Mouse (Mus musculus): ENCODE measurements around the gene Astl. TPM values are rescaled to one million over a fixed set of nuclear protein-coding genes. Genes with fewer than 3 reads are reported as not detected.

The Astl gene
- total and polyA plus RNA-seq, 3 experiments: not detected

DNA sequence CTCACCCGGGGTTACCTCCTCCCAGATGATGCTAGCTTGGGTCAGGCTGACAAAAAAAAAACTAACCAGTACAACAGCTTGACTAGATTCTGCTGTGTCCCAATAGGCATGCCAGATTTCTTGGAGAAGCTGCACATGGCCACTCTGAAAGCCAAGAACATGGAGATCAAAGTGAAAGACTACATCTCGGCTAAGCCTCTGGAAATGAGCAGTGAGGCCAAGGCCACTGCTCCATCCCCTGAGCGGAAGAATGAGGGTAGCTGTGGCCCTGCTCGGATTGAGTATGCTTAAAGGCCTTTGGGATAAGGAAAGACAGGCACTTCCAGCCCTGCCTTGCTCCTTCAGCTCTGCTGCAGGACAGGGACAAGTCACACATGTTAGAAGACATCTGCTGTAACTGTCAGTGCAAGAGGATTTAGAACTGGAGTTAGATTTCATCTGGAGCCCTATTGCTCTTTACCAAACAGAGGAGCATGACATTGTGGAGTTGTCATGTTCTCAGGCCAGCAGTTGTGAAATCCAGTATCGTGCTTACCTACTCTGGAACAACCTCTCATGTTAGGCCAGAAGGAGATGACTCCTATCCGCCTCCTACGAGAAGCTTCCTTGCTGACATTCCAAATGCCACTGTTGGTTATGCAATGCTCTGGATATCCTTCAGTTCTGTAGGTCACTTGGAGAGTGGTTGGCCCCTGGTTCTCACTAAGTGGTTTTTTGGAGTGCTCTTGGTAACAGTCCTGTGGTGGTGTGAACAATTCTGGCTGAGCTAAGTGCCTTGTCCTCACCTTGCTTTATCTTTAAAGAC lies 41.2 kb upstream of the Astl start:
- H3K27me3 ChIP-seq (ENCODE audit: control insufficient read depth in 1 of 2, insufficient read depth in 2 of 2, low read length in 2 of 2): no peaks in the 10 kb centered on the region
- DNase-seq (ENCODE audit: low read depth, low spot score): no peak
- no peaks in the 10 kb centered on the region for H3K79me2 ChIP-seq (ENCODE audit: control insufficient read depth, insufficient read depth, low read length, poor library complexity)
- H3K4me3 ChIP-seq (ENCODE audit: control insufficient read depth in 1 of 2, insufficient read depth in 1 of 2, low read depth in 2 of 2, low read length in 2 of 2): no peak overlapping the region
- TF ChIP-seq UBTF (IDR thresholded peaks at IDR 0.05; ENCODE audit: borderline replicate concordance, insufficient read depth, low read depth, low read length): no peak
- no peak for TF ChIP-seq EP300 (IDR thresholded peaks at IDR 0.05; ENCODE audit: low read depth in 1 of 2, low read length in 2 of 2)
- no peak for TF ChIP-seq MAZ (IDR thresholded peaks at IDR 0.05; ENCODE audit: low read depth, low read length)
- TF ChIP-seq CHD2 (IDR thresholded peaks at IDR 0.05; ENCODE audit: low read length): no peak
- TF ChIP-seq MXI1 (IDR thresholded peaks at IDR 0.05; ENCODE audit: low read depth, low read length): no peak
- TF ChIP-seq TCF12 (IDR thresholded peaks at IDR 0.05; ENCODE audit: low read depth, low read length): no peak
- no peak for TF ChIP-seq ZNF384 (IDR thresholded peaks at IDR 0.05; ENCODE audit: low read depth, low read length)
- TF ChIP-seq RCOR1 (IDR thresholded peaks at IDR 0.05; ENCODE audit: low read depth, low read length): no peak
- TF ChIP-seq GABPA (IDR thresholded peaks at IDR 0.05; ENCODE audit: low read depth, low read length): no peak
- H3K4me1 ChIP-seq (ENCODE audit: control insufficient read depth in 1 of 2, insufficient read depth in 2 of 2, low read length in 2 of 2): no peaks in the 10 kb centered on the region
- no peaks in the 10 kb centered on the region for H3K9me3 ChIP-seq (replicated peaks; ENCODE audit: insufficient read depth, low read length)
- H3K9ac ChIP-seq (ENCODE audit: control insufficient read depth, low read depth, low read length, poor library complexity, severe bottlenecking): no peak overlapping the region
- peaks cover 0 to 28% of the 10 kb centered on the region in 2 experiments; a peak in 2 of 4 replicates for H3K36me3 ChIP-seq (ENCODE audit: control insufficient read depth in 1 of 2, insufficient read depth in 2 of 2, low read length in 2 of 2)
- no peak overlapping the region for H3K27ac ChIP-seq (ENCODE audit: control insufficient read depth, low read depth, low read length)

DNA sequence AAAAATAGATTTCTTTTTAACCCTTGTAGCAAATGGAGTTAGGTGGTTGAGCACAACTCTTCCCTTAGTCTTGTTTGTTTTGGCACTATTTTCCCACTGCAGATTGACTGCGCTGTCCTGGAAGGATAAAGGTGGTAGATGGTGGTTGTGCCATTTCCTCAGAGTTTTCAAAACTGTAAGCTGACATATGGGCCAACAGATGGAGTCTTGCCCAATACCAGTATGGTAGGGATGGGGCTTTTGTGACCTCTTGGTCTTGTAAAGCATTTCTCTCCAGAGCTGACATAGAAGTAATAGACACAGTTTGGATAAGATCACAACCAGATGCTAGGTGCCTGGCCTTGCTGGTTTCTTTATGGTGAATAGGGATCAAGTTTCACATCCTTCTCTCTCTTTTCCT lies 40.4 kb upstream of the Astl start:
- H3K4me3 ChIP-seq (ENCODE audit: control insufficient read depth in 1 of 2, insufficient read depth in 1 of 2, low read depth in 2 of 2, low read length in 2 of 2): no peak overlapping the region
- H3K9ac ChIP-seq (ENCODE audit: control insufficient read depth, low read depth, low read length, poor library complexity, severe bottlenecking): no peak overlapping the region
- TF ChIP-seq ZKSCAN1 (IDR thresholded peaks at IDR 0.05; ENCODE audit: low read depth, low read length) (no peak), ETS1 (IDR thresholded peaks at IDR 0.05; ENCODE audit: low read depth, low read length) (no peak), CHD2 (IDR thresholded peaks at IDR 0.05; ENCODE audit: low read length) (no peak), MYB (IDR thresholded peaks at IDR 0.05; ENCODE audit: low read depth, low read length) (no peak), NRF1 (IDR thresholded peaks at IDR 0.05; ENCODE audit: insufficient read depth, low read depth, low read length, poor library complexity, severe bottlenecking) (no peak), KAT2A (conservative IDR thresholded peaks at IDR 0.05; ENCODE audit: low read depth, low read length) (no peak), SIN3A (IDR thresholded peaks at IDR 0.05; ENCODE audit: low read length) (no peak), MAFK (IDR thresholded peaks at IDR 0.05; ENCODE audit: borderline replicate concordance, low read depth, low read length) (no peak), JUND (IDR thresholded peaks at IDR 0.05; ENCODE audit: low read depth, low read length) (no peak), TBP (IDR thresholded peaks at IDR 0.05; ENCODE audit: low read depth, low read length) (no peak), POLR2A (IDR thresholded peaks at IDR 0.05; ENCODE audit: control insufficient read depth in 1 of 2, insufficient read depth in 1 of 2, low read depth in 1 of 2, low read length in 2 of 2, poor library complexity in 1 of 2) (no peak), NELFE (IDR thresholded peaks at IDR 0.05; ENCODE audit: low read depth, low read length) (no peak), POLR2AphosphoS5 (IDR thresholded peaks at IDR 0.05; ENCODE audit: borderline replicate concordance, low read depth, low read length) (no peak), HCFC1 (IDR thresholded peaks at IDR 0.05; ENCODE audit: low read depth, low read length) (no peak), ZNF384 (IDR thresholded peaks at IDR 0.05; ENCODE audit: low read depth, low read length) (no peak)
- DNase-seq (ENCODE audit: low read depth, low spot score): no peak
- H3K27me3 ChIP-seq (ENCODE audit: control insufficient read depth in 1 of 2, insufficient read depth in 2 of 2, low read length in 2 of 2): no peaks in the 10 kb centered on the region
- H3K36me3 ChIP-seq (ENCODE audit: control insufficient read depth in 1 of 2, insufficient read depth in 2 of 2, low read length in 2 of 2): peaks cover 0 to 23% of the 10 kb centered on the region in 2 experiments; a peak in 2 of 4 replicates
- no peaks in the 10 kb centered on the region for H3K79me2 ChIP-seq (ENCODE audit: control insufficient read depth, insufficient read depth, low read length, poor library complexity)
- no peaks in the 10 kb centered on the region for H3K9me3 ChIP-seq (replicated peaks; ENCODE audit: insufficient read depth, low read length)
- H3K27ac ChIP-seq (ENCODE audit: control insufficient read depth, low read depth, low read length): no peak overlapping the region
- H3K4me1 ChIP-seq (ENCODE audit: control insufficient read depth in 1 of 2, insufficient read depth in 2 of 2, low read length in 2 of 2): no peaks in the 10 kb centered on the region
